Mouse (Mus musculus): ENCODE results near the gene Vamp2.
A peak's percentile ranks its signal among the peaks of the same experiment; 100 is the strongest.

Vamp2 gene

DNA sequence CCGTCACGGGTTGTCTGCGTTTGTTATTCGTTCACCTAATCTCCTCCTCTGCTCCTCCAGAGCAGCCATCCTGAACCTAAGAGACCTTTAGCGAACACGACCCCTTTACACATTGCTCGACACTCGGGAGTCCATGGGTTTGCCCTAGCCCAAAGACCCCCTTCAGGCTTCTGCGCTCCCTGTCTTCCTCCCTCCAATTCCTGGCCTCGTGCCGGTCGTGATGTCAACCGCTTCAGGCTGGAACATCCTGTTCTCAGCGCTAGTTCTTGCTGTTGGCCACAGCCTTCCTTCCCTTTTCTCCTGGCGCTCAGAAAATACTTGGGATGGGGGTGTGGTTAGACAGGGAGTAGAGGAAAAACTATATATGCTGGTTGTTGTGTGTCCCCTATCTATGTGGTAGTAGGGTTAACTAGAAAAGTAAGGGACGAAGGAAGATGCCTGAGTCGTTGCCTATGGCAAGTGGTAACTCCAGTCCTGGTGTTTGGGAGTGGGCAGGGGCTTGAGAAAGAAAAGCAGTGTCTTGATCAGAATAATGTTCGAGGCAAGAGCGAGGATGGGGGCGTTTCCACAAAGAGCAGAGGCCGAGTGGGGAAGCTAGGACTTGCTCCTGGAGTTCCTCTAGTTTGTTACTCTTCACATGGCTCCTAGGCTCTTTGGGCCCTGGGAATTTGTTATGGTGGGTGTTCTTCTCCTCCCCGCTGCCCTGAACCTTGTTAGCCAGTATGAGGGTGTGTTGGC lies 11.1 kb downstream of the Vamp2 start:
- DNase-seq (ENCODE audit: low spot score), result no peak

DNA sequence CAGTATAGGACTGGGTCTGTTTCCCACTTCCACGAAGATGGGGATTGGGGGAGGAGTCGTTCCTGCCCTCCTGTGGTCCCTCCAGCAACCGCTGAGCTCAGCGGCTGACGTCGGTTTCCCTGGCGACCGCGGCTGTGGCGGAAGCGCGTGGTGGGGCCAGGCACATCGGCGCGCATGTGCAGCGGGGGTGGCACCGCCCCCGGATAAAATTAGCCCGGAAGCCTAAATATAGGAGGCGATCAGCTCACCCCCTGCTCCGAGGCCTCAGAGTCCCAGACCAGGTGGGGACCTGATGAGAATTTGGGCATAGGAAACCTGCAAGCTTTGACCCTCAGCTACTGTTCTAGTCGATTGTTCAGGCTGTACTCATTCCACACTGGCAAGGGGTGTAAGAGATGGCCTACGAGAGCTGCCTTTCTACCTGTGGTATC lies 11.6 kb downstream of the Vamp2 start:
- DNase-seq (ENCODE audit: low spot score), result peak; percentile 94

DNA sequence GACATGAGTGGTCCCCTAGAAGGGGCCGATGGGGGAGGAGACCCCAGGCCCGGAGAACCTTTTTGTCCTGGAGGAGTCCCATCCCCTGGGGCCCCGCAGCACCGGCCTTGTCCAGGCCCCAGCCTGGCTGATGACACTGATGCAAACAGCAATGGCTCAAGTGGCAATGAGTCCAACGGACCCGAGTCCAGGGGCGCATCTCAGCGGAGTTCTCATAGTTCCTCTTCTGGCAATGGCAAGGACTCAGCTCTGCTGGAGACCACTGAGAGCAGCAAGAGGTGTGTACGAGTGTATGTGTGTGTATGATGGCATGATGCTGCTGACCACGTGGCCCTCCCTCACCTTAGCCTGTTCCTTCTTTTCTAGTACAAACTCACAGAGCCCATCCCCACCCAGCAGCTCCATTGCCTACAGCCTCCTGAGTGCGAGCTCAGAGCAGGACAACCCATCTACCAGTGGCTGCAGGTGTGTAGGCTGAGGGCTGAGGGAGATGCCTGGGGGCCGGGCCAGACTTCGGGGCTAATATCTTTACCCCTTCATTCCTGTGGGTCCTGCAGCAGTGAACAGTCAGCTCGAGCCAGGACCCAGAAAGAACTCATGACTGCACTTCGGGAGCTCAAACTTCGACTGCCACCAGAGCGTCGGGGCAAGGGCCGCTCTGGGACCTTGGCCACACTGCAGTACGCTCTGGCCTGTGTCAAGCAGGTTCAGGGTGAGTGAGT lies 12.5 kb downstream of the Vamp2 start:
- peak; percentile 12 for DNase-seq (ENCODE audit: low spot score)

DNA sequence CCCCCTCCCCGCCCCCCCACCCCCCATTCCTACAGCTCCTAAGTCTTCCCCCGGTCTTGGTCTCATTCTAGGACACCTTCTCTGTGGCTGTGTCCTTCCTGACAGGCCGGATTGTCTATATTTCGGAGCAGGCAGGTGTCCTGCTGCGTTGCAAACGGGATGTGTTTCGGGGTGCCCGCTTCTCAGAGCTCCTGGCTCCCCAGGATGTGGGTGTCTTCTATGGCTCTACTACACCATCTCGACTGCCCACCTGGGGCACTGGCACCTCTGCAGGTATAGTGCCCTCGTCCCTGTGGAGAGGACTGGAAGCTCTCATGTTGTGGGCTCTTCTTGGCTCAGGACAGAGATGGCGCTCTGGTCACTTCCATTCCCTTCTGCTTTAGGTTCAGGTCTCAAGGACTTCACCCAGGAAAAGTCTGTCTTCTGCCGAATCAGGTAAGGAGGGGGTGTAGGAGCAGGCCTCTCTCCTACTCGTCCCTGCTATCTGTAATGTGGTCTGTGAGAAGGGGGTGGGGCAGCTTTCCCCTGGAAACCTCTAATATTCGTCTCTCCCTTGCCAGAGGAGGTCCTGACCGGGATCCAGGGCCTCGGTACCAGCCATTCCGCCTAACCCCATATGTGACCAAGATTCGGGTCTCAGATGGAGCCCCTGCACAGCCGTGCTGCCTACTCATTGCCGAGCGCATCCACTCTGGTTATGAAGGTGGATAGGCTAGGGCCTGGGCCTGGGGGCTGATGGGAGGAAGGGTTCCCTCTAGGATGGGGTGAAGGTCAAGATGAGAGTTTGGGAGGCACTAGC lies 13.5 kb downstream of the Vamp2 start:
- no peak for DNase-seq (ENCODE audit: low spot score)

DNA sequence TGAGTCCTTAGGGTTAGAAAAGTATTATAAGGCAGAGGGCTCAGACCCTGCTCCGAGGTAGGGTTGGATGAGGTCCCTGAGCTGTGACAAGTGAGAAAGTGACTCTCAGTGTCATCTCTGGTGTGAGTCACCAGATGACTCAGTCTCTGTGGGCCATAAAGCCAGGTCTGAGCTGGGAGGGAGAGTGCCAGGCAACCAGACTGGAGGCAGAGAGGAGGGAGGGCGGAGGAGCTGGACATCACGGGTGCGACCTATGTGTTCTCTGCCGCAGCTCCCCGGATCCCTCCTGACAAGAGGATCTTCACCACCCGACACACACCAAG lies 14.1 kb downstream of the Vamp2 start:
- no peak for DNase-seq (ENCODE audit: low spot score)

DNA sequence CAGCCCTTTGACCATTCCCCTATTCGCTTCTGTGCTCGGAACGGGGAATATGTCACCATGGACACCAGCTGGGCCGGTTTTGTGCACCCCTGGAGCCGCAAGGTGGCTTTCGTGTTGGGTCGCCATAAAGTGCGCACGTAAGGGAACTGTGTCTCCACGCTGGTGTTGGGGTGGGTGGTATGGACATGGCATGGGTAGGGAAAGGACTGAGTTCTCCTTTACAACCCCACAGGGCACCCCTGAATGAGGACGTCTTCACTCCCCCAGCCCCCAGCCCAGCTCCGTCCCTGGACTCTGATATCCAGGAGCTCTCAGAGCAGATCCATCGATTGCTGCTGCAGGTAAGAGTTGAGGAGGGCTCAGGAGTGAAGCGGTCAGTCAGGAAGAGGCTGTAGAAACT lies 14.8 kb downstream of the Vamp2 start:
- DNase-seq (ENCODE audit: low spot score), result no peak

DNA sequence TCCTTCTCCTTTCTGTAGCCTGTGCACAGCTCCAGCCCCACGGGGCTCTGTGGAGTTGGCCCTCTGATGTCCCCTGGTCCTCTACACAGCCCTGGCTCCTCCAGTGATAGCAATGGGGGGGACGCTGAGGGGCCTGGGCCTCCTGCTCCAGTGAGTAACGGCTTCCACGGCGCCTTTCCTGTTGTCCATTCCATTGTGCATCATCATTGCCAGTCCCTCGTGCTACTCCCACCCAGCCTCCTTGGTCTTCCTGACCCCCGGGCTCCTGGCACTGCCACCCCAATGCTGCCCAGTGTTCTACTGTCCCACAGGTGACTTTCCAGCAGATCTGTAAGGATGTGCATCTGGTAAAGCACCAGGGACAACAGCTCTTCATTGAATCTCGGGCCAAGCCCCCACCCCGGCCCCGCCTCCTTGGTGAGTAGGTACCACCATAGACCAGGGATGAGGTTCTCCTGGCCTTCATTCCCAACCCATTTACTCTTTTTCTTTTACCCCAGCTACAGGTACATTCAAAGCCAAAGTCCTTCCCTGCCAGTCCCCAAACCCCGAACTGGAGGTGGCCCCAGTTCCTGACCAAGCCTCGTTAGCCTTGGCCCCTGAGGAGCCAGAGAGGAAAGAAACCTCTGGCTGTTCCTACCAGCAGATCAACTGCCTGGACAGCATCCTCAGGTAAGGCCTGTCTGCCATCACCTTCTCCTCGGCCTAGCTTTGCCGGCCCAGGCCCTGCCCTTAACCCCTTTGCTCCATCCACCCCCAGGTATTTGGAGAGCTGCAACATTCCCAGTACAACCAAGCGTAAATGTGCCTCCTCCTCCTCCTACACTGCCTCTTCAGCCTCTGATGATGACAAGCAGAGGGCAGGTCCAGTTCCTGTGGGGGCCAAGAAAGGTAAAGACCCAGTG lies 15.5 kb downstream of the Vamp2 start:
- no peak for DNase-seq (ENCODE audit: low spot score)

DNA sequence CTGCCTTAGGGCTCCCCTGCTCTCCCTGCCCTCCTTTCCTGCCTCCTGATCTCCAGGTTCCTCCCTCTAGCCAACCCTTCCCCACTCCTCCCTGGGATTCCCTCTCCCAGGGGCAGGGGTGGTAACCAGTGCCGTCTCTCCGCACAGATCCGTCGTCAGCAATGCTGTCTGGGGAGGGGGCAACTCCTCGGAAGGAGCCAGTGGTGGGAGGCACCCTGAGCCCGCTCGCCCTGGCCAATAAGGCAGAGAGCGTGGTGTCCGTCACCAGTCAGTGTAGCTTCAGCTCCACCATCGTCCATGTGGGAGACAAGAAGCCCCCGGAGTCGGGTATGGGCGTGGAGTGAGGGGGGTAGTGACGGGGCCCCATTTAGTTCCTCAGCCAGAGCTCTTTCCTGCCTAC lies 16.2 kb downstream of the Vamp2 start:
- no peak for DNase-seq (ENCODE audit: low spot score)

DNA sequence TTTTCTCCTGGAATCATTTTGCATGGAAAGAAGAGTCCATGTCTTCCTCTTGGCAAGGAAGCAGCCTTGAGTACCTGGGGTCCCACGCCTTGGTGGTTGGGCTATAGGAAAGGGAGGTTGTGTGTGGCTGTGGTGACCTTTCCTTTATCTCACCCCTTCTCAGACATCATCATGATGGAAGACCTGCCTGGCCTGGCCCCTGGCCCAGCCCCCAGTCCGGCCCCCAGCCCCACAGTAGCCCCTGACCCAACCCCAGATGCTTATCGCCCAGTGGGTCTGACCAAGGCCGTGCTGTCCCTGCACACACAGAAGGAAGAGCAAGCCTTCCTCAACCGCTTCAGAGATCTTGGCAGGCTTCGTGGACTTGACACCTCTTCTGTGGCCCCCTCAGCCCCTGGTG lies 16.9 kb downstream of the Vamp2 start:
- no peak for DNase-seq (ENCODE audit: low spot score)

DNA sequence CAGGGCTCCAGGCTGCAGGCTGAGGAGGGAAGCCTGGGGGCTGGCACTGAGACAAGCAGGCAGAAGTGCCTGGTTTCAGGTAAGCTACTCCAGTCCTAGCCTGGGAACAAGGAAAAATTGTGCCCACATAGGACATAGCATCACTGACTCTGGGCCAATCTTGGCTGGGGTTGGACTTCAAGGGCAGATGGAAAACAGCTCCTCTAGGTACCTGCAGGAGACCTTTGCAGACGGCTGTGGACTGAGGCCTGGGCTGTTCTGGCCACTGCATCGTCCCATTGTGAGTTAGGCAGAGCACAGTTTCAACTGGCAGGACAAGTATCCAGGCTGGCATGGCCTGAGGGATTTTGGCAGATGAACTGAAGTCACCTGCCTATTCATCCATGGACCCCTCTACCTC lies 17.5 kb downstream of the Vamp2 start:
- peak; percentile 3 for DNase-seq (ENCODE audit: low spot score)

DNA sequence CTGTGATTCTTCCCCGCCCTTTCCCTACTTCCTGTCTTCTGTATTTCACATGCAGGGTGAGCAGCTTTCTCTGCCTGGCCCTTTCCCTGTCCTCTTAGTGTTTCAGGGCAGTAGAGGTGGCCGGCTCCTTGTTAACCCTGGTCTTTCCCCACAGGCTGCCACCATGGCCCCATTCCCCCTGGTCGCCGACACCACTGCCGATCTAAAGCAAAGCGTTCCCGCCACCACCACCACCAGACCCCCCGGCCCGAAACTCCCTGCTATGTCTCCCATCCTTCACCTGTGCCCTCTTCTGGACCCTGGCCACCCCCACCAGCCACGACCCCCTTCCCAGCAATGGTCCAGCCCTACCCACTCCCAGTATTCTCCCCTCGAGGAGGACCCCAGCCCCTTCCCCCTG lies 18.0 kb downstream of the Vamp2 start:
- DNase-seq (ENCODE audit: low spot score), result no peak

DNA sequence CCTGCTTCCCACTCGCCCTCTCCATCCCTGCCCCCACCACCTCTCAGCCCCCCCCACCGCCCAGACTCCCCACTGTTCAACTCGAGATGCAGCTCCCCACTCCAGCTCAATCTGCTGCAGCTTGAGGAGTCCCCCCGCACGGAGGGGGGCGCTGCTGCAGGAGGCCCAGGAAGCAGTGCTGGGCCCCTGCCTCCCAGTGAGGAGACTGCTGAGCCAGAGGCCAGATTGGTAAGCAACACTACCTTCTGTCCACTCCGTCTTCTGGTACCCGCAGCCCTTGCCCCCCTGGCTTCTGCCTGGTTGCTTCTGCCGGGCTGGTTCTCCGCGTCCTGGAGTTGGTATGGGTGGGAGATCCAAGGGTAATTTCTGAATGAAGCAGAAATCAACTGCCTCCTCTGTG lies 18.6 kb downstream of the Vamp2 start:
- peak; percentile 17 for DNase-seq (ENCODE audit: low spot score)

DNA sequence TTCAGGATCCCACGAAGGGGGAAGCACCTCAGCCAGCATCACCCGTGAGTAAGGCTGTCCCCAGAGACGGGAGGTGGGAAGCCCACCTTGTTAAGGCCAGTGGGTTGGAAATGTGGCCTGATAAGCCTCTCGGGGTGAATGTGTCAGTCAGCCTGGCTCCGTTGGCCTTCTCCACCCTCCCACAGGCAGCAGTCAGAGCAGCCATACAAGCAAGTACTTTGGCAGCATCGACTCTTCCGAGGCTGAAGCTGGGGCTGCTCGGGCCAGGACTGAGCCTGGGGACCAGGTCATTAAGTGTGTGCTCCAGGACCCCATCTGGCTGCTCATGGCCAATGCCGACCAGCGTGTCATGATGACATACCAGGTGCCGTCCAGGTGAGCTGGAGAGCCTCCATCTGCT lies 19.4 kb downstream of the Vamp2 start:
- DNase-seq (ENCODE audit: low spot score), result peak; percentile 13

DNA sequence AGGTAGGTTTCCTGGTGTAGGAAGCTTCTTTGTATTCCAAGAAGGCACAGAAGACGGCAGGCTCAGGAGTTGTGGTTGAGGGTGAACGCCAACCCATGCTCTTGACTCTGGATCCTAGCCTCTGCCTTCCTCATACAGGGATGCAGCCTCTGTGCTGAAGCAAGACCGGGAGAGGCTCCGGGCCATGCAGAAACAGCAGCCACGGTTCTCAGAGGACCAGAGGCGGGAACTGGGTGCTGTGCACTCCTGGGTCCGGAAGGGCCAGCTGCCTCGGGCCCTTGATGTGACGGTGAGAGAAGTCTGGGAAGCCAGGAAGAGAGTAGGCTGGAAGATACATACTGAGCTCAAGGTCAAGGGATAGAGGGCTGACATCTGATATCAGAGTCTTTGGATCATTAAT lies 19.9 kb downstream of the Vamp2 start:
- no peak for DNase-seq (ENCODE audit: low spot score)

DNA sequence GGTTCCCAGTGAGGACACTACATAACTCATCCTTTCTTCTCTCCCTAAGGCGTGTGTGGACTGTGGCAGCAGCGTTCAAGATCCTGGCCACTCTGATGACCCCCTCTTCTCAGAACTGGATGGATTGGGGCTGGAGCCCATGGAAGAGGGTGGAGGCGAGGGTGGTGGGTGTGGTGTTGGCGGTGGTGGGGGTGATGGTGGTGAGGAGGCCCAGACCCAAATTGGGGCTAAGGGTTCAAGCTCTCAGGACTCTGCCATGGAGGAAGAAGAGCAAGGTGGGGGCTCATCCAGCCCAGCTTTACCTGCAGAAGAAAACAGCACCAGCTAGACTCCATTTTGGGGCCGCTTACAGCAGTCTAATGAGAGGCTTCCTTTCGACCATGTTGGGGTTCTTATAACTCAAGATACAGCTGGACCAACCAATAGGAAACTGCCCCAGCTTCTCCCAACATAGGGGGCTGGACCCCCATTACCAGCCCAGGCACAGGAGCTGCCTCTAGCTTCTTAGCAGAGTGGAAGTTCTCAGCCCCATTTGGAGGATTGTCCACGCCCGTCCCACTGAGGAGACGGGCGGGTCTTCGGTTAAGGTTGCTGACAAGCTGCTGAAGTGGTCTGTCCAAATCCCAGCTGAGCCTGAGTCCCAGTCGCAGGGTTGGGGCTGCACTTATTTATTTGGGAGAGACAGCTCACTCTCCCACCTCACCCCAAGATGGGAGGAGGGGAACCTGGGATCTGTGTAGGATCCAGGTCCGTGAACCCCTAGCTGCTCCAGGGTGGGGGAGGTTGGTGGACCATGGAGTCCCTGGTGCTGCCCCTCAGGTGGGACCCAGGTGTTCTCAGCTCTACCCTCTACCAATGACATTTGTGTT lies 21.0 kb downstream of the Vamp2 start:
- DNase-seq (ENCODE audit: low spot score), result peak; percentile 14

DNA sequence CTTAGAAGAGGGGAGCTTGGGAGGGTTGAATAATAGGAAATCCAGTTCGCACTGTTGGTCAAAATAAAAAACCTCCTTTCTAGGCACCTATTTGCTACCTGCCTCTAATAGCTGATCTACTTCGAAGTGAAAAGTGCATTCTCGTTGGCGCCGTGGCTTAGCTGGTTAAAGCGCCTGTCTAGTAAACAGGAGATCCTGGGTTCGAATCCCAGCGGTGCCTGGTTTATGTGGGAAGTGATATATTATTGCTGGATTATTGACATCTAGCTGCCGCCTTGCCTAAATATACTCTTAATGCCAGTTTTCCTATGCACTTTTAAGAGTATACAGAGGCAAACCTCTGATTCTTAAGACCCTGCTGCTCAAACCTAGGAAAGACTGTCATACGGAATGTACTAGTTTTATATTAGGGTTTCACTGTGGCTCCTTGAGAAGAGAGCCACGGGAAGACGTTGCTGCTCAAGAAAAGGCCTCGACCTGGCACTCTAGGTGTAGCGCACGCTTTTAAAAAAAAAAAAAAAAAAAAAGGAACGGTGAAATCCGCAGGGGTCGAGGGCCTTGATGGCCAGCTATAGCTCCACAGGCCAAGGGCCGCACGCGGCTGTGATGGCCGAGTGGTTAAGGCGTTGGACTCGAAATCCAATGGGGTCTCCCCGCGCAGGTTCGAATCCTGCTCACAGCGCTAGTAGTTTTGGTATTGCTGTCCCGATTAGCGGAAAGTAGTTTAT lies 22.2 kb downstream of the Vamp2 start:
- DNase-seq (ENCODE audit: low spot score), result peak; percentile 85

DNA sequence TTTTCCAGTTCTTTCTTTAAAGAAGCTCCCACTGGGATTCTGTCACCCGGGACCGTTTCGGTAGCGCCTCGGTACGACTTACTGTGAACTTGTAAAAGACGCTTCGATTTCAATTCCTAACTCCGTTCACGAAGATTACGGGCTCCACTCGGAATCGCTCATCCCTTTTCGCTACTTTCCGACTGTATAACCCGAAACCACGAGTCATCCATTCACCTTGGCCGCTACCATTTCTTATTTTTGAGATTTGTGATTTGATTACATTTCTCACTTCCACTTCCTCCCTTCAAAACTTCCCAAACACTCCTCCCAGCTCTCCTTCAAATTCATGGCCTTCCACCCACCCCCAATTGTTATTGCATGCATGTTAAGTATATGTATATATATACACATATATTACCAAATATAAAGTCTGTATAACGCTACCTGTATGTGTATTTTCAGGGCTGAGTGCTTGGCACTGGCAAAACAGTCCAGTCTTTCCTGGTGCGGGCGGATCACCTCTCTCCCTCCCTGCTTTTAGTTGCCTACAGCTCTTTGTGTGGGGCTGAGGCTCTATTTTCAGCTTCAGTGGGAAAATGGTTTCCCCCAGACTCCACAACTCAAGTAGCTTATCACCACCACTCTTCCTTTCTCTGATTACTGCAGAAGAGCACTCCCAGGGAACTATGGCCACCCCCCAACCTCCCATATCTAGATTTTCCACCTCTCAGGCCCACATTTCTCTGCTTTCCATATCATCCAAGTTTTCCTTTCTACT lies 22.9 kb downstream of the Vamp2 start:
- no peak for DNase-seq (ENCODE audit: low spot score)

DNA sequence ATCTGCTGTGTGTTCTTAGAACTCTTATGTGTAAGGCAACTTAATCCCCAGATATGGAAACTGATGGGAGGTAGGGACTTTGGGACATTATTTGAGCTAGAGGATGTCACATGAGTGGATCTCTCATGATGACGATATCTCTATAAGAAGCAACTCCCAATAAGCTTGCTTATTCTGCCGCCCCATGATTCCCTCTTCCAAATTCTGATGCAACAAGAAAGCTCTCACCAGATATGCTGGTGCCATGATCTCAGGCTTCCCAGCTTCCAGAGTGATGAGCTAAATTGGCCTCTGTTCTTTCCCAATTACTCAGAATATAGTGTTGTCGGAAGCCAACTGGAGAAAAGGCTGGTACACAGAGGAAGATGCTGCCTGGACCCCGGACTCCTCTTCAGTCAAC lies 23.6 kb downstream of the Vamp2 start:
- DNase-seq (ENCODE audit: low spot score), result no peak

DNA sequence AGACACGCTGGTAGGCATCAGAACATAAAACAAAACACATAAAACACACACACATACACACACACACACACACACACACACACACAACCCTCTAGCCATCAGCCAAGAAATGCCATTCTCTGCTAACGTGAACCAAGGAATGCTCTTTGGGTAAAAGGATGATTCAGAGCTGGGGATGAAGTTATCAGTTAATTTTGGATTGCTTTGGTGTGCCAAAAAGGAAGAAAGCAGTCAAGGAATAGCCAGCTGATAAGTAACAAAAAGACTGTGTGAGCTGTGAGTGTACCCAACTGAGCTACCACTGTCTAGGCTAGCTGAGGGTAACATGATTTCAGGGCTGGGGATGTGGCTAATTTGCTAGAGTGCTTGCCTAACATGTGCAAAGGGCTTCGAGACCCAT lies 25.7 kb downstream of the Vamp2 start:
- DNase-seq (ENCODE audit: low spot score), result no peak

DNA sequence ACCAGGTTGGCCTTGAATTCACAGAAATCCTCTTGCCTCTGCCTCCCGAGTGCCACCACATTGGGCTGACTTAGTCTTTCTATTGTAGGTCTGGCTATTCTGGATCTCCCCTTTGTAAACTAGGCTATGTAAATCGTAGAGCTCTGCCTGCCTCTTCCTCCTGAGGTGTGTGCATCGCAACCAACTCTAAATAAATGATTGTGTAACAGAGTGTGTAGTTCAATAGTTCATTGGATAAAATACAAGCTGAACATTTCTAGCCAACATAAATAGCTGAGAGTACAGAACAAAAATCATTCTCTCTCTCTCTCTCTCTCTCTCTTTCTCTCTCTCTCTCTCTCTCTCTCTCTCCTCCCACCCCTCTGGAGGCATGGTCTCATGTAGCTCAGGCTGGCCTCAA lies 26.3 kb downstream of the Vamp2 start:
- no peak for DNase-seq (ENCODE audit: low spot score)

All from T-cell, adult 2 months (primary cell).